Mouse (Mus musculus): ENCODE data around the gene Gm14851. TPM values are rescaled to one million over a fixed set of nuclear protein-coding genes. Genes with fewer than 3 reads are reported as not detected.
"Not testable (repeated sequence)": the region's sequence is repeated elsewhere in the genome, so short reads cannot be mapped to it uniquely, and the experiment has no call there.

Gene Gm14851
- not detected in 2 replicates for polyA plus RNA-seq (2016; fragmentation: Nextera tagmentation; extraction: Ambion mirVana)

- H3K27ac ChIP-seq (ENCODE audit: poor library complexity, severe bottlenecking); H3K4me2 ChIP-seq; H3K9ac ChIP-seq; H3K27me3 ChIP-seq (replicated peaks); H3K4me1 ChIP-seq (replicated peaks); H3K4me3 ChIP-seq; ATAC-seq (ENCODE audit: insufficient number of reproducible peaks, low FRiP score); H3K36me3 ChIP-seq; H3K9me3 ChIP-seq (replicated peaks): not testable (repeated sequence)
- 83% methylated on average over 1 of the region's 2 CpGs for WGBS
Measured at GRCm38 (mm10) chr8:21095950-21096349, at the start of gene Gm14851. Gene Gm14851 (minus strand): TSS chr8:21096050.

- WGBS, result 58% methylated on average over 3 of the region's 3 CpGs
- not testable (repeated sequence) for H3K27me3 ChIP-seq (replicated peaks); ATAC-seq (ENCODE audit: insufficient number of reproducible peaks, low FRiP score)
Measured at GRCm38 (mm10) chr8:21134342-21134741, 38.5 kb upstream of the Gm14851 start, which contains the start of gene Defa30. Gene Defa30 (plus strand): TSS chr8:21134642.

GRCm38 (mm10) chr8:21093106-21093505, 2.7 kb downstream of the Gm14851 start:
- WGBS, result 37% methylated on average over 4 of the region's 4 CpGs
- ATAC-seq (ENCODE audit: insufficient number of reproducible peaks, low FRiP score), result no peak
- H3K36me3 ChIP-seq, result no peaks in the 10 kb centered on the region

More at GRCm38 (mm10) chr8:21134342-21134741, 38.5 kb upstream of the Gm14851 start, which contains the start of gene Defa30:
- H3K4me3 ChIP-seq; H3K4me2 ChIP-seq; H3K36me3 ChIP-seq; H3K27ac ChIP-seq (ENCODE audit: poor library complexity, severe bottlenecking); H3K9ac ChIP-seq; H3K4me1 ChIP-seq (replicated peaks): not testable (repeated sequence)
- peaks cover 10% of the 10 kb centered on the region for H3K9me3 ChIP-seq (replicated peaks)

GRCm38 (mm10) chr8:21084142-21084541, 11.7 kb downstream of the Gm14851 start, which contains the start of gene Defa25:
Gene Defa25 (plus strand): TSS chr8:21084442.
- H3K27me3 ChIP-seq (replicated peaks); H3K4me2 ChIP-seq; H3K27ac ChIP-seq (ENCODE audit: poor library complexity, severe bottlenecking); H3K4me1 ChIP-seq (replicated peaks); ATAC-seq (ENCODE audit: insufficient number of reproducible peaks, low FRiP score); H3K4me3 ChIP-seq; H3K9ac ChIP-seq; H3K36me3 ChIP-seq; H3K9me3 ChIP-seq (replicated peaks): not testable (repeated sequence)

More at GRCm38 (mm10) chr8:21093106-21093505, 2.7 kb downstream of the Gm14851 start:
- Histone ChIP-seq H3K4me2 (no peak overlapping the region), H3K4me3 (no peak overlapping the region), H3K9me3 (replicated peaks) (no peaks in the 10 kb centered on the region), H3K9ac (no peak overlapping the region), H3K27ac (ENCODE audit: poor library complexity, severe bottlenecking) (no peak overlapping the region), H3K4me1 (replicated peaks) (no peaks in the 10 kb centered on the region), H3K27me3 (replicated peaks) (no peaks in the 10 kb centered on the region)

GRCm38 (mm10) chr8:21064738-21065137, 31.1 kb downstream of the Gm14851 start, which contains the start of gene Defa35:
Gene Defa35 (plus strand): TSS chr8:21065038.
- 72% methylated on average over 1 of the region's 1 CpGs for WGBS
- not testable (repeated sequence) for H3K4me3 ChIP-seq; ATAC-seq (ENCODE audit: insufficient number of reproducible peaks, low FRiP score); H3K4me1 ChIP-seq (replicated peaks); H3K9ac ChIP-seq; H3K36me3 ChIP-seq; H3K9me3 ChIP-seq (replicated peaks); H3K27ac ChIP-seq (ENCODE audit: poor library complexity, severe bottlenecking); H3K27me3 ChIP-seq (replicated peaks); H3K4me2 ChIP-seq

- not testable (repeated sequence) for H3K27ac ChIP-seq (ENCODE audit: poor library complexity, severe bottlenecking); H3K4me3 ChIP-seq; H3K9ac ChIP-seq; H3K9me3 ChIP-seq (replicated peaks); H3K4me2 ChIP-seq; H3K36me3 ChIP-seq; H3K27me3 ChIP-seq (replicated peaks); ATAC-seq (ENCODE audit: insufficient number of reproducible peaks, low FRiP score); H3K4me1 ChIP-seq (replicated peaks)
- no CpG with 5 or more reads among the region's 1 CpGs for WGBS
Measured at GRCm38 (mm10) chr8:21054747-21055146, 41.1 kb downstream of the Gm14851 start, which contains the start of gene Defa23. Gene Defa23 (plus strand): TSS chr8:21055047.

Other genes starting within 250 kb of the Gm14851 start
- gene Defb33, start 203.4 kb downstream of the Gm14851 start, polyA plus RNA-seq (2016; fragmentation: Nextera tagmentation; extraction: Ambion mirVana), result not detected in 2 replicates
- not detected in 2 replicates for gene Gm15056, start 193.4 kb downstream of the Gm14851 start, polyA plus RNA-seq (2016; fragmentation: Nextera tagmentation; extraction: Ambion mirVana)
- gene Gm6040, start 174.0 kb downstream of the Gm14851 start, polyA plus RNA-seq (2016; fragmentation: Nextera tagmentation; extraction: Ambion mirVana), result not detected in 2 replicates
- gene AY761185, start 151.3 kb downstream of the Gm14851 start, polyA plus RNA-seq (2016; fragmentation: Nextera tagmentation; extraction: Ambion mirVana), result not detected in 2 replicates
- gene Defa21, start 70.5 kb downstream of the Gm14851 start, polyA plus RNA-seq (2016; fragmentation: Nextera tagmentation; extraction: Ambion mirVana), result not detected in 2 replicates
- not detected in 2 replicates for gene Defa23, start 41.0 kb downstream of the Gm14851 start, polyA plus RNA-seq (2016; fragmentation: Nextera tagmentation; extraction: Ambion mirVana)
- not detected in 2 replicates for gene Defa35, start 31.0 kb downstream of the Gm14851 start, polyA plus RNA-seq (2016; fragmentation: Nextera tagmentation; extraction: Ambion mirVana)
- not detected in 2 replicates for gene Defa25, start 11.6 kb downstream of the Gm14851 start, polyA plus RNA-seq (2016; fragmentation: Nextera tagmentation; extraction: Ambion mirVana)
- gene Defa30, start 38.6 kb upstream of the Gm14851 start, polyA plus RNA-seq (2016; fragmentation: Nextera tagmentation; extraction: Ambion mirVana), result not detected in 2 replicates
- not detected in 2 replicates for gene Defa22, start 66.2 kb upstream of the Gm14851 start, polyA plus RNA-seq (2016; fragmentation: Nextera tagmentation; extraction: Ambion mirVana)
- not detected in 2 replicates for gene Defa31, start 95.6 kb upstream of the Gm14851 start, polyA plus RNA-seq (2016; fragmentation: Nextera tagmentation; extraction: Ambion mirVana)
- not detected in 2 replicates for gene Gm15293, start 105.5 kb upstream of the Gm14851 start, polyA plus RNA-seq (2016; fragmentation: Nextera tagmentation; extraction: Ambion mirVana)
- gene Gm15292, start 153.7 kb upstream of the Gm14851 start, polyA plus RNA-seq (2016; fragmentation: Nextera tagmentation; extraction: Ambion mirVana), result not detected in 2 replicates
- gene Defa27, start 219.5 kb upstream of the Gm14851 start, polyA plus RNA-seq (2016; fragmentation: Nextera tagmentation; extraction: Ambion mirVana), result not detected in 2 replicates
- not detected in 2 replicates for gene Defa29, start 231.0 kb upstream of the Gm14851 start, polyA plus RNA-seq (2016; fragmentation: Nextera tagmentation; extraction: Ambion mirVana)

Data from heart, embryonic 12.5 days (tissue).